Mouse (Mus musculus): ENCODE data around the gene Cdhr5. TPM values are rescaled to one million over a fixed set of nuclear protein-coding genes. Genes with fewer than 3 reads are reported as not detected.

Gene Cdhr5
- polyA plus RNA-seq, 1 experiment = not detected

DNA sequence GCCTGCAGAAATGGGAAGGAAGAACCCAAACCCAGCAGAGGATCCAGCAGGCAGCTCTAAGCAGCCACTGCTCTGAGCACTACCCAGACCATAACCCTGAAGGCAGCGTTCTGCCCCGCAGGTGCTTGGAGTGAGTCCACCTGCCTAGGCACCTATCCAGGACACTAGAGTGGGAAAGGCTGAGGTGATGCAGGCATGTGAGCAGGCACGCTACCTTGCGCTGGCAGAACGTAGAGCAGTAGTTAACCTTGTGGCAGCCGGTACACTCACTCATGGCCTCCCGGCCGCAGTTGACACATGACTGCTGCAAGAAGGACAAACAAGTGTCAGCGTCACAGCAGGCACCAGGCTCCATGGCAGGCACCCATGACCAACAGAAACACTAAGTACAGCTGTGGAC, 24.8 kb upstream of the Cdhr5 start:
- H3K27ac ChIP-seq (ENCODE audit: insufficient read depth, low read depth, low read length) = no peak overlapping the region
- TF ChIP-seq CTCF (IDR thresholded peaks at IDR 0.05; ENCODE audit: insufficient read depth, low read depth, low read length) = no peak
- TF ChIP-seq POLR2A (IDR thresholded peaks at IDR 0.05; ENCODE audit: insufficient read depth, low read depth, low read length) = no peak
- WGBS = 96% methylated on average over 9 of the region's 9 CpGs
- no peak overlapping the region for H3K4me3 ChIP-seq (ENCODE audit: insufficient read depth, low read depth, low read length)
- H3K4me1 ChIP-seq (ENCODE audit: control insufficient read depth, insufficient read depth, low read length) = no peaks in the 10 kb centered on the region

- no peak overlapping the region for H3K4me3 ChIP-seq (ENCODE audit: insufficient read depth, low read depth, low read length)
- no peak overlapping the region for H3K27ac ChIP-seq (ENCODE audit: insufficient read depth, low read depth, low read length)
- H3K4me1 ChIP-seq (ENCODE audit: control insufficient read depth, insufficient read depth, low read length) = peaks cover 4% of the 10 kb centered on the region
- WGBS = 90% methylated on average over 8 of the region's 8 CpGs
- no peak for TF ChIP-seq CTCF (IDR thresholded peaks at IDR 0.05; ENCODE audit: insufficient read depth, low read depth, low read length)
- TF ChIP-seq POLR2A (IDR thresholded peaks at IDR 0.05; ENCODE audit: insufficient read depth, low read depth, low read length) = no peak
Observed at GRCm38 (mm10) chr7:141299175-141299574, 22.6 kb upstream of the Cdhr5 start.

DNA sequence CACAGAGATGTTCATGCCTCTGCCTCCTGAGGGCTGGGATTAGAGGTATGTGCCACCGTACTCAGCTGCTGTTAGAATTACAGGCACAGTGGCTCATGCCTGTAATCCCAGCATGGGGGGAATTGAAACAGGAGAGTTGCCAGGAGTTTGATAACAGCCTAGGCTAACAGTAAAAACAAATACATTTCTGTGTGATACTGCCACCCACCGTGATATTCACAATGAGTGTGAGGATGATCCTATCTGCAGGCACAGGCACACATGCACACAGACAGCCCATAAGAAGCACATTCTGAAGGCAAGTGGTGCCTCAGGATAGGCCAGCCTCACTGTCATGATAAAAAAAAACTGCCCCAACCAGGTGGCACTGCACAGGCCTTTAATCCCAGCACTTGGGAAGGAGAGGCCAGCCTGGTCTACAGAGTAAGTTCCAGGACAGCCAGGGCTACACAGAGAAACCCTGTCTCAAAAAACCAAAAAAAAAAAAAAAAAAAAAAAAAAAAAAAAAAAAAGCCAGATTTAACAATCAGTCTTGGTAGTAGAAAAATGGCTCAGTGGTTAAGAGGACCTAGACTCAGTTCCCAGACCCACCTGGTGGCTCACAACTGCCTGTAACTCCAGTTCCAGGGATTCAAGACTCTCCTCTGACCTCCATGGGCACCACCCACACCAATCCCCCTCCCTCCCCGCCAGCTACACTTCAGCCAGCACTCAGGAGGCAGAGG, 21.5 kb upstream of the Cdhr5 start:
- H3K4me3 ChIP-seq (ENCODE audit: insufficient read depth, low read depth, low read length) = no peak overlapping the region
- peaks cover 12% of the 10 kb centered on the region for H3K4me1 ChIP-seq (ENCODE audit: control insufficient read depth, insufficient read depth, low read length)
- H3K27ac ChIP-seq (ENCODE audit: insufficient read depth, low read depth, low read length) = no peak overlapping the region
- no peak for TF ChIP-seq POLR2A (IDR thresholded peaks at IDR 0.05; ENCODE audit: insufficient read depth, low read depth, low read length)
- TF ChIP-seq CTCF (IDR thresholded peaks at IDR 0.05; ENCODE audit: insufficient read depth, low read depth, low read length) = no peak
- WGBS = 60% methylated on average over 3 of the region's 3 CpGs

- TF ChIP-seq CTCF (IDR thresholded peaks at IDR 0.05; ENCODE audit: insufficient read depth, low read depth, low read length) (no peak), POLR2A (IDR thresholded peaks at IDR 0.05; ENCODE audit: insufficient read depth, low read depth, low read length) (no peak)
- peaks cover 24% of the 10 kb centered on the region for H3K4me1 ChIP-seq (ENCODE audit: control insufficient read depth, insufficient read depth, low read length)
- H3K4me3 ChIP-seq (ENCODE audit: insufficient read depth, low read depth, low read length) = no peak overlapping the region
- H3K27ac ChIP-seq (ENCODE audit: insufficient read depth, low read depth, low read length) = no peak overlapping the region
- WGBS = 8% methylated on average over 22 of the region's 22 CpGs
Observed at GRCm38 (mm10) chr7:141294479-141294878, 17.9 kb upstream of the Cdhr5 start.

GRCm38 (mm10) chr7:141293852-141294471, 17.4 kb upstream of the Cdhr5 start:
- WGBS = 1% methylated on average over 53 of the region's 53 CpGs
- peak overlapping the region; percentile 9 for H3K4me3 ChIP-seq (ENCODE audit: insufficient read depth, low read depth, low read length)
- peaks cover 24% of the 10 kb centered on the region for H3K4me1 ChIP-seq (ENCODE audit: control insufficient read depth, insufficient read depth, low read length)
- H3K27ac ChIP-seq (ENCODE audit: insufficient read depth, low read depth, low read length) = no peak overlapping the region
- TF ChIP-seq POLR2A (IDR thresholded peaks at IDR 0.05; ENCODE audit: insufficient read depth, low read depth, low read length) (no peak), CTCF (IDR thresholded peaks at IDR 0.05; ENCODE audit: insufficient read depth, low read depth, low read length) (no peak)

GRCm38 (mm10) chr7:141292583-141293388, 16.2 kb upstream of the Cdhr5 start:
- no peak overlapping the region for H3K27ac ChIP-seq (ENCODE audit: insufficient read depth, low read depth, low read length)
- H3K4me1 ChIP-seq (ENCODE audit: control insufficient read depth, insufficient read depth, low read length) = peaks cover 24% of the 10 kb centered on the region
- WGBS = 57% methylated on average over 15 of the region's 15 CpGs
- H3K4me3 ChIP-seq (ENCODE audit: insufficient read depth, low read depth, low read length) = no peak overlapping the region
- TF ChIP-seq POLR2A (IDR thresholded peaks at IDR 0.05; ENCODE audit: insufficient read depth, low read depth, low read length) (no peak), CTCF (IDR thresholded peaks at IDR 0.05; ENCODE audit: insufficient read depth, low read depth, low read length) (no peak)

DNA sequence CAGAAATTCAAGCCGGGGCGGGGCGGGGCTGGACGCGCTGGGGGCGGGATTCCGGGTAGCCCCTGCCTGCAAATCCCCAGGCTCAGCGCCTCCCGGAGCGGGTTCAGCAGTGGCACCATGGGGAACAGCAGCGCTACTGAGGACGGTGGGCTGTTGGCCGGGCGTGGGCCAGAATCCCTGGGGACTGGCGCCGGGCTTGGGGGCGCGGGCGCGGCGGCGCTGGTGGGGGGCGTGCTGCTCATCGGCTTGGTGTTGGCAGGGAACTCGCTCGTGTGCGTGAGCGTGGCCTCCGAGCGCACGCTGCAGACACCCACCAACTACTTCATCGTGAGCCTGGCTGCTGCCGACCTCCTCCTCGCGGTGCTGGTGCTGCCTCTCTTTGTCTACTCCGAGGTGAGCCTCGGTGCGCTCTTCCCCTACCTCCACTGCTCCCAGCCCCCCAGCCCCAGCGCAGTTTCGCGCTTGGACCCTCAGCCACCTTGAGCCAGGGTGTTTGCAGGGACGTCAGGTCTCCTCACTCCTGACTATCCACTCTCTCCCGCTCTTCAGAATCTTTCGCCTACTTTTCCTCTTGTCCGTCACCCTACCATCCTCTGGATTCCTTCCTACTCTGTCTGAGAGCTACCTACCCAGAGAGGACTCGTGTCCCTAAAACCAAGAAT, 15.5 kb upstream of the Cdhr5 start, which contains the start of gene Drd4:
TSS of gene Drd4 (plus strand) at position 86 of the 662 bp plus-strand sequence.
- WGBS = 4% methylated on average over 46 of the region's 46 CpGs
- TF ChIP-seq CTCF (IDR thresholded peaks at IDR 0.05; ENCODE audit: insufficient read depth, low read depth, low read length) (no peak), POLR2A (IDR thresholded peaks at IDR 0.05; ENCODE audit: insufficient read depth, low read depth, low read length) (no peak)
- no peak within 1 kb of the TSS for H3K27ac ChIP-seq (ENCODE audit: insufficient read depth, low read depth, low read length)
- H3K4me3 ChIP-seq (ENCODE audit: insufficient read depth, low read depth, low read length) = peak within 1 kb of the TSS; percentile 38
- peaks cover 24% of the 10 kb centered on the region for H3K4me1 ChIP-seq (ENCODE audit: control insufficient read depth, insufficient read depth, low read length)

DNA sequence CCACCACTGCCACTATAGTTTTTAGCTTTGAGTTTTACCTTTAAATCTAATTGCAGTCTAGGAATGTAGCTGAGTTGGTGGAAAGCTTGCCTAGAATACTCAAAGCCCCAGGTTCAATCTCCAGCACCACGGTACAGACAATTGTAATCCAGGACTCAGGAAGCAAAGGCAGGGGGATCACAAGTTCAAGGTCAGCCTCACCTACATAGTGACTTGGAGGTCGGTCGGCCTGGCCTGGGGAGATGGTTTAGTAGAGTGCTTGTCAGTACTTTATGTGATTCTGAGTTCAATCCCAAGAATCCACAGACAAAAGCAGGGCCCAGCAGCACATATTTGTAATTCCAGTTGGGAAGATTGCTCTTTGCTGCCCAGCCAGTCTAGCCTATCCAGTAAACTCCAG, 11.5 kb upstream of the Cdhr5 start:
- peaks cover 11% of the 10 kb centered on the region for H3K4me1 ChIP-seq (ENCODE audit: control insufficient read depth, insufficient read depth, low read length)
- WGBS = 88% methylated on average over 3 of the region's 3 CpGs
- no peak overlapping the region for H3K27ac ChIP-seq (ENCODE audit: insufficient read depth, low read depth, low read length)
- no peak for TF ChIP-seq CTCF (IDR thresholded peaks at IDR 0.05; ENCODE audit: insufficient read depth, low read depth, low read length)
- TF ChIP-seq POLR2A (IDR thresholded peaks at IDR 0.05; ENCODE audit: insufficient read depth, low read depth, low read length) = no peak
- H3K4me3 ChIP-seq (ENCODE audit: insufficient read depth, low read depth, low read length) = no peak overlapping the region

All from olfactory bulb, adult 2 months (tissue).